Mouse (Mus musculus): Measurements from ENCODE around the gene Igf2bp3. TPM values are rescaled to one million over a fixed set of nuclear protein-coding genes. Genes with fewer than 3 reads are reported as not detected.

The Igf2bp3 gene
- total RNA-seq, 1 experiment from 2014 or later = 0.18 TPM

DNA sequence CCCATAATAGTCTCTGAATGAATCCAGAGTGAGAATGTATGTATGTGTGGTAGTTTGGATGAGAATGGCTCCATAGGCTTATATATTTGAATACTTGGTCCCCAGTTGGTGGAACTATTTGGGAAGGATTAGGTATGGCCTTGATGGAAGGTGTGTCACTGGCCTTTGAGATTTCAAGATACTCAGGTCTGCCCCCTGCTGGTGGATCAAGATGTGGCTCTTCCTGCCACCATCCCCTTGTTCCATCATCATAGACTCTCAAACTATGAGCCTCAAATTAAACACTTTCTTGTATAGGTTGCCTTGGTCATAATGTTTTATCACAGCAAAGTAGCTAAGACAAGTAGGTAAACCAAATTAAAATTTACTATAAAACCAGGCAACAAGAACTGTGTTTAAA, 25.4 kb downstream of the Igf2bp3 start:
- no peak for ATAC-seq (replicated peaks; ENCODE audit: low read depth, poor library complexity, severe bottlenecking)

DNA sequence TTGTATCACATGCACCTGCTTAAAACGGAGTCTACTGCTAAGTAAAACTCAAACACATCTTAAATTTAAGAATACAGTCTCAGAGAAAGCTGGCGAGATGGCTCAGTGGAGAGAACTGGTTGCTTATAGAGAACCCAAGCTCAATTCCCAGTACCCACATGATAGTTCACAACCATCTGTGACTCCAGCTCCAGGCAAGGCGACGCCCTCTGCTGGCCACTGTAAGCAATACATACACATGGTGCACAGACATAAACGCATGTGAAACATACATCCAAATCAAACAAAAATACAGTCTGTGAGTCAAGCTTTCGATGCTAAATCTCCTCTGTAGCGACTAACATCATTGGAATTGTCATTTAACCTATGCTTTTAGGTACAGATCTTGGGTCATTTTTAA, 27.5 kb downstream of the Igf2bp3 start:
- no peak for ATAC-seq (replicated peaks; ENCODE audit: low read depth, poor library complexity, severe bottlenecking)

DNA sequence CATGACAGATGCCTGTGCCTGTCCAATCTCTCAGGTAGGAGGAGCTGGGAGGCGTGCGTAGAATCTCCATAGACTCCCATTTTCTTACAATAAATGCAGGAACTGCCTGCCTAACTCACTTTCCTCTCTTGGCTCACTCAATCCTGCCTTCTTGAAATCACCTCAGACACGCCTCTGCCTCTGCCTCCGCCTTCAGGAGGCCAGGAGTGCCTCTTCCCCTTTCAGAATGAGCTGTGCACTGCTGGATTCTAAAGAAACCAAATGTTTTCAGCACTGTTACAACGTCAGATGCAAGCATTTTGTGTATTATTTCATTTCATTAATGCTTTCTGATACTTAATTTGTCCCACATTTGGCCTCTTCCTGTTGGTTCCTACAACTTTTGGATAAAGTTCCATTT, 38.7 kb downstream of the Igf2bp3 start:
- ATAC-seq (replicated peaks; ENCODE audit: low read depth, poor library complexity, severe bottlenecking) = peak; percentile 77

DNA sequence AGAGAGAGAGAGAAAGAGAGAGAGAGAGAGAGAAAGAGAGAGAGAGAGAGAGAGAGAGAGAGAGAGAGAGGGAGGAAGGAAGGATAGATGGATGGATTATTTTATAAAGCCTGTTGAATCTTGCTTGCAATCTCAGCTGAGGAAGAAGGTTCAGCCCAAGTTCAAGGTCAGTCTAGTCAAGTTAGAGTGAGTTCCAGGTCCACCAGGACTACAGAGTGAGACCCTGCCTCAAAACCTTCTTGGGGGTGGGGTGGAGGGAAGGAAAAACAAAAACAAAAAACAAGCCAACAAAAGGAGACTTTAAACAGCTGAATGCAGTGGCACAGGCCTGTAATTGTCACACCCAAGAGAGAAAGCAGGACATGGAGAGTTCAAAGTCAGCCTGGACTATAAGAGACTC, 40.1 kb downstream of the Igf2bp3 start:
- ATAC-seq (replicated peaks; ENCODE audit: low read depth, poor library complexity, severe bottlenecking) = no peak

DNA sequence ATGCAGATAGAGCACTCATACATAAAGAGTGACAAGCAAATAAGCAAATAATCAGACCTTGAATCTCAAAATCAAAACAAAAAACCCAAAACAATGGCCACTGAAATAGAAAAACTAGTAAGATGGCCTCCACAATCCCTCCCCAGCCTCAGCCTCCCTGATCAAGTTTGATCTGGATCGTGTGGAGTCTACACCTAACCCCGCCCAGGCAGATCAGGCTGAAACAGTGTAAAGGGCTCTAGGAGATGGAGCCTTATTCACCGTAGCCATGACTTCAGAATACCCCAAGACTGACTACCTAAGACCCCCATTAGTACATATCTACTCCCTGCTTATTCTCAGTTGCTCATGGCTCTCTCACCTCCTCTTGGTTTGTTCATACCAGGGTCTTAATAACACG, 41.1 kb downstream of the Igf2bp3 start:
- ATAC-seq (replicated peaks; ENCODE audit: low read depth, poor library complexity, severe bottlenecking) = no peak

DNA sequence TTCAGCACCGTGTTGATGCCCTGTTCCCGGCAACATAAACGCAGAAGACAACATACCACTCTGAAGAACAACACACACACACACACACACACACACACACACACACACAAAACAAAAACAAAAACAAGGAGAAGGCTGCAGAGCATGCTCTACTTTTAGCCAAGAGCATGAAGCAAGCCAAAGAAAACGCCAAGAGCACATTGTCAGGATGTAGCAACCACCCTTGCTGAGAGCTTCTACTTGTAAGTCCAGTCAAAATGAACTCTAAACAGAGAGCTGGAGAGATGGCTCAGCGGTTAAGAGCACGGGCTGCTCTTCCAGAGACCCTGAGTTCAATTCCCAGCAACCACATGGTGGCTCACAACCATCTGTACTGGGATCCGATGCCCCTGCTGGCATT, 41.5 kb downstream of the Igf2bp3 start:
- ATAC-seq (replicated peaks; ENCODE audit: low read depth, poor library complexity, severe bottlenecking) = no peak

DNA sequence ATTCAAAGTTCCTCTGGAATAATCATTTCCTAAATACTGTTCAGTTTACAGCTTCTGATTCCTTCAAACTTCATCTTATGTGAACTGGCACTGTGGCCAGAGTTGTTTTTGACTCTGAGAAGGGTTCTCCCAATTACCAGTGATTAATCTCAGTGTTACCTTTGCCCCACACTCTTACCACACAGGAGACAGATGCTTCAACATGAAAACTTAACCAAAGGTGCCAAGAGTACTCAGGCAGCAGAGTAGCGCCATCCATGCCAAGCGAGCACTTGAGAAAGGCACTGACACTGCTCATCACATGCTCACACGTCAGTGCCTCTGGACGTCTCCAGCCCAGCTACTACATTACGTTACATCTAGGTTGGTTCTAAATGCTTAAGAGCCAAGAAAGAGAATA, 43.5 kb downstream of the Igf2bp3 start:
- no peak for ATAC-seq (replicated peaks; ENCODE audit: low read depth, poor library complexity, severe bottlenecking)

DNA sequence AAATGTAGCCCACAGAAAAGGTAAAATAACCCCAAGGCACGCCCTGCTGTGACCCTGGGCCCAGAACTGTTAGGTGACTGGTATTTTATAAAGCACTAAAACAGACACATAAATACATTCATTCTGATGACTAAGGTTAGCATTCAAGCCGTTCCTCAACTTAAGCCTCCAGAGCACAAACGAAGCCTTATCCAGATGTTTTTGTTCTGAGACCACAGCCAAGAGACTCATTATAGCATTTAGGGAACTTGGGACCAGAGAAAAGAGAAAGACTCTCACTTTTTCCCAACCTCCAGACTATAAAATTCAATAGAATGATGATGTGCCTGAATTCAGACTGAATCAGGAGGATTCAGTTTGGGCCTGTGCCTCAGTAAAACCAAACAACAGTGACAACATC, 46.1 kb downstream of the Igf2bp3 start:
- no peak for ATAC-seq (replicated peaks; ENCODE audit: low read depth, poor library complexity, severe bottlenecking)

DNA sequence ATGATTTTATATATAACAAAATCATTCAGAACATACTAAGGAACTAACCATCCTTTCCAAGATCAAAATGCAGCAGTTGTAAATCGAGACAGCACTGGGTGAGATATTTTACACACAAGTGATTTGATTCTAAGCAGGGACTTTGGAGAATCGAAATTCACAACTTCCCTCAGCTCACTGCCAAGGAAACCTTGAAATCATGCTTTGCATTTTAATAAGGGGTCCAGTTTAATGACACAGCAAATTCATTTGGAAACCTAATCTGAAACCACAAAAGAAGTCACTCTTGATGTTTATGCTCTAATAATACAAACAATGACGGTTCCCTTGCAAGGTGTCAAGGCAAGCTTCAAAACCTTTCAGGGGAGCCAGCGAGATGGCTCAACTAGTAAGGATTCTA, 47.4 kb downstream of the Igf2bp3 start:
- ATAC-seq (replicated peaks; ENCODE audit: low read depth, poor library complexity, severe bottlenecking) = no peak

DNA sequence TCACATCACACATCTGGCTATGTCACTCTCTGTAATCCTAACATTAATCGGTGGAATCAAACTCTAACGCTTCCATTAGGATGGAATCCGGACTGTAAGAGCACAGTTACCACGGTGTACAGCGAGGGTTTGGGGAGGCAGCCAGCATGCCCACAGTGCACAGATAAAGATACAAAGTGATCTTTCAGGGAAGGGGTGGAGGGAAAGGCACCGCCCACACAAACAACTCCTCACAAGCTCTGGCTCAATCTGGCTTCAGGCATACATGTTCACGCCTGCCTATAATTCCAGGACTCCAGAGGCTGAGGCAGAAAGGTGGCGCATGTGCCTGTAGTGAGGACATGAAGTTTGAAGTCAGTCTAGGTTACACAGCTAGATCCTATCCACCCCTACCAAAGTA, 48.4 kb downstream of the Igf2bp3 start:
- no peak for ATAC-seq (replicated peaks; ENCODE audit: low read depth, poor library complexity, severe bottlenecking)

DNA sequence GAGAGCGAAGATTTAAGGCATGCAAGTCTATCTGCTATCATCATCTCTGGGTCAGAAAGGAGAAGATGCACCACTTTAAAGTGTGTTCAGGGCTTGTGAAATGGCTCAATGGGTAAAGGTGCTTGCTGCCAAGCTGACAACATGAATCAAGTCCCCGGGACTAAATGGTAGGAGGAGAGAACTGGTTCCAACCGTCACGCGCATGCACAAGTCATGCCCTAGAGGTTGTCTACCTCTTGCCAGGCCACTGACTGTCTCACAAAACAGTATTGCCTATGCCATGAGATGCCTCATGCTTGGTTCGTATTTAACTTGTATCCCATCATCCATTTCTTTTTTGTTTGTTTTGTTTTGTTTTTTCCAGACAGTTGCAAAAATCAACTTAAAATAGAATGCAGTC, 48.9 kb downstream of the Igf2bp3 start:
- ATAC-seq (replicated peaks; ENCODE audit: low read depth, poor library complexity, severe bottlenecking) = no peak

DNA sequence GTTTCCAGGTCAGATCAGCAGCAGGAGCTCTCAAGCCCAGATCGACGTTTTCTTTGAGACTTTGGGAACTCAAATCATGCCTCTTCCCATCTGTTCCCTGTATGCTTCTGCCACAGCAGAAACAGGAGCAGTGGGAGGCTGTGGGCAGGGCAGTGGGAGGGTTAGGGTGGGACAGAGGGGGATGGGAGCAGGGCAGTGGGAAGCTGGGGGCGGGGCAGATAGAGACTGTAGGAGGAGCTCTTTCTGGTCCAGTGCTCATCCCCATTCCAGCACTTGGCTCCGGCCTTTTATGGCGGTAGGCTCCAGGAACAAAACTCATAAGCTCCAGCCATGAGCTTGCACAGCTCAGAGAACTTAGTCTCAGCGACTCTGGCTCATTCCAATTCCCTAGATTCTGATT, 49.7 kb downstream of the Igf2bp3 start:
- ATAC-seq (replicated peaks; ENCODE audit: low read depth, poor library complexity, severe bottlenecking) = no peak

DNA sequence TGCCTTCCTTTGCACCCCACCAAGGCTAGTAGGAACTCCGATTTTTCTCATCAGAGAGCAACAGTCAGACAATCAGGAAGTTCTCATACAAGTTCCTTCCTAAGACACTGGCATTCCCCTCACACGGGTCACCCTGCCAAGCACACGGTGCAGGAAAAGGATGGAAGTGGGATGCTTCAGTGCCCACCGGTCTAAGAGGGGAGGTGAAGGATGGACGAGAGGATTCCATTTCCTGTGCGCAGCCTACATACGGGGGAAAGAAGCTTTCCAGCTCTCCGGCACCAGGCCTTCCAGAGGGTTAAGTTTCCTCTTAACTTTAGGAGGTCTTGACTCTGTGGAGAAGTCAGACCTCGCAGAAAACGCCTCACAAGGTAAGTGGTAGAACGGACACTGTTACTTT, 50.1 kb downstream of the Igf2bp3 start:
- no peak for ATAC-seq (replicated peaks; ENCODE audit: low read depth, poor library complexity, severe bottlenecking)

DNA sequence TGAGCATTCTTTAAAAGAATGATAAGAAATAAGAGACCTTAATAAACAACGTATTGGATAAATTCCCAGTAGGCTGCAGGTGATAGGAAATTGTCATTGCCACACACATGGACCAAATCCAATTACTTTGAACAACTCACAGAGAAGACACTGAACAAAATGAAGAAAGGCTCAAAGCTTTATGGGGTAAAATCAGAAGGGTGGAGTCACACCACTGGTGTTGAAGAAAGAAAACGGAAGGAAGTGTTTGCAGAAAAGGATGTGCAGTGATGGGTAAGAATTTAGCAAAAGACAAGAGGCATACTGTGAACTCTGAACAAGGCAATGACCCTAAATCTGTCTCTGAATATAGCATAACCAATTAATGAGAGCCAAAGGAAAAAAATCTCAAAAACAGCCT, 54.8 kb downstream of the Igf2bp3 start:
- no peak for ATAC-seq (replicated peaks; ENCODE audit: low read depth, poor library complexity, severe bottlenecking)

DNA sequence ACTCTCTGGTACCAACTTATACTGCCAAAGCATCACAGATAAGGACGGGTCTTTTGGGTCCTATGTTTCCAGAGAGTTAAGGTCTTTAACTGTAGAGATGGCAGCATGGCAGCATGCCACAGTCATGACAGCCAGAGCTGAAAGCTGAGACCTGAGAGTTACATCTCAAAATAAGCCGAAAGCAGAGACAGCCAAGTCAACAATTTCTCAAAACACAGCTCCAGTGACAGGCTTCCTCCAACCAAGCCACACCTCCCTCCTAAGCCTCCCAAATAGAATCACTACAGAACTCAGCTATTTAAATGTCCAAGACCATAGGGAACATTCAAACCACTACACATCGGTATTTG, 58.0 kb downstream of the Igf2bp3 start:
- no peak for ATAC-seq (replicated peaks; ENCODE audit: low read depth, poor library complexity, severe bottlenecking)

DNA sequence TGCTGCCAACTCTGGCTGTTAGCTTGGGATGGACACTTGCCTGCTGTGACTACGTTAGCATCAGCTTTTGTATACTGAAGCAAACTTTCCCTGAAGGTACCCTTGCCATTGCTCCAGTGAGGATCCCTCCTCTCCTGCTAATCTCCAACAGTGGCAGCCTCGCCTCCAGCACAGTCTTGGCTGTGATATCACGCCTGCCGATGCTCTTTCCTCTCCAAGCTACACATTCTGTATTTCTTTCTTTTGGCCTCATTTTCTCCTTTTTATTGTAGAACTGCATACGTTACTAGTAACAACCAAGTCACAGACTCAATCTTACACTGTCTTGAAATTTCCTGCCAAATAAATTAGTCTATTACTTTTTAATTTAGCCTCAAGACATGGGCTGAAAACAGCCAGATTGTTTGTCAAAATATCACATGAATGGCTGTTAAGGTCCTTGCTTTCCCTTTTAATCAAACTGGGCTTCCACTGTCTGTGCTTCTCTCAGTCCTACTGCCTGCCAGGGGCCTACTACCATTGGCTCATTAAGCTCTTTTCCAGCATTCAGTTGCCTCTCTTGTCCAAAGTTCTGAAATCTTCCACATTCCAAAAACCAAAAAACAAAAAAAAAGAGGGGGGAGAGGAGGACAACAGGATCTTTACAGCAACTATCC, 58.5 kb downstream of the Igf2bp3 start:
- ATAC-seq (replicated peaks; ENCODE audit: low read depth, poor library complexity, severe bottlenecking) = no peak

DNA sequence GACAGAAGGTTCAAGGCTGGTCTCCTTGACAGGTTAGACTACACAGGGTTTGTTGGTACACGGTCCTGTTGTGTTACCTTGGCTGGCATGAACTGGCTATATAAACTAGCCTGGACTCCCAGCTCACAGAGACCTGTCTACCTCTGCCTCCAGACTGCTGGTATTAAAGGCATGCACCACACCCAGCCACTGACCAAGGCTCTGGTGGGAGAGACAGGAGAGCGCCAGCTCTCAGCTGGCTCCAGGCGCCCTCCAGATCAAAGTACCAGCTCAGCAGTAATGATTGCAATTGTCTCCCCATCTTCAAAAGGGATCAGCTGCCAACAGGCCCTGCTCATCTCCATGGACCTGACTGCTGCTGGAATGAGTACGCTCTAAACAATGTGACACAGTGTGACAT, 63.3 kb downstream of the Igf2bp3 start:
- no peak for ATAC-seq (replicated peaks; ENCODE audit: low read depth, poor library complexity, severe bottlenecking)

DNA sequence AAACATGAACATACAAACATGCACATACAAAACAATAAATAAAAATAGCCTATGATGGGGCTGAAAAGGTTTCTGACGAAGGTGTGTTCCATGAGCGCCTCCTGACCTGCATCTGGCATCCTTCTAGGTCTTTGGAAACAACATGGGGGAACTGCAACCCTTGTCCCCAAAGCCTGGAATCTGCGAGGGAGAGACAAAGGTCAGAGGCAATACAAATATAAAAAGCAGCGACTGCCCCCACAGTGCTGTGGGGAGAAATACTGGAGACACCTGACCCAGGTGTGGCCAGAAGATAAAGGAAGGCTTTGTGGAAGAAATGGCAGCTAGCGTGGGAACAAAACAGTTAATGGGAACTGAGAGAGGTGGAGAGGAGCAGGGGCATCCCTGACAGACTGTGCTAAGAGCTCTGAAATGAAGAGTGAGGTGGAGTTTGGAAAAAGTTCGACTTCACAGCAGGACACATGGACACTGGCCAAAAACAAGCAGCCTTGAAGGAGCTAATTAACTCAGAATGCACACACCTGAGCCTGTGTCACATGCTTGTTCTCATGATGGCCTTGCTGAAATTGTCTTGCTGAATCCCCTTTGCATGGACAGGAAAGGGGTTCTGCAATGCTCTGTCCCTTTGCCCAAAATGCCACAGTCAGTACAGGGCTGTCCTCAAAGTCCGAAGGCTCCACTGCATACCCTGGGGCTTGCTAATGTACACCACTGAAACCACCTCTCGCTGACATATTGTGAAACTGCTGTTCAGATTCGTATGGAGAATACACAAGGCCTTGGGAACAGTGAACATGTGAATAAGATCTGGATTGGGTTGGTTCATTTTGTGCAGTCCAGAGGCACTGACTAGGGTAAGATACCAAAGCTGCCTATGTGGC, 64.2 kb downstream of the Igf2bp3 start:
- ATAC-seq (replicated peaks; ENCODE audit: low read depth, poor library complexity, severe bottlenecking) = no peak

DNA sequence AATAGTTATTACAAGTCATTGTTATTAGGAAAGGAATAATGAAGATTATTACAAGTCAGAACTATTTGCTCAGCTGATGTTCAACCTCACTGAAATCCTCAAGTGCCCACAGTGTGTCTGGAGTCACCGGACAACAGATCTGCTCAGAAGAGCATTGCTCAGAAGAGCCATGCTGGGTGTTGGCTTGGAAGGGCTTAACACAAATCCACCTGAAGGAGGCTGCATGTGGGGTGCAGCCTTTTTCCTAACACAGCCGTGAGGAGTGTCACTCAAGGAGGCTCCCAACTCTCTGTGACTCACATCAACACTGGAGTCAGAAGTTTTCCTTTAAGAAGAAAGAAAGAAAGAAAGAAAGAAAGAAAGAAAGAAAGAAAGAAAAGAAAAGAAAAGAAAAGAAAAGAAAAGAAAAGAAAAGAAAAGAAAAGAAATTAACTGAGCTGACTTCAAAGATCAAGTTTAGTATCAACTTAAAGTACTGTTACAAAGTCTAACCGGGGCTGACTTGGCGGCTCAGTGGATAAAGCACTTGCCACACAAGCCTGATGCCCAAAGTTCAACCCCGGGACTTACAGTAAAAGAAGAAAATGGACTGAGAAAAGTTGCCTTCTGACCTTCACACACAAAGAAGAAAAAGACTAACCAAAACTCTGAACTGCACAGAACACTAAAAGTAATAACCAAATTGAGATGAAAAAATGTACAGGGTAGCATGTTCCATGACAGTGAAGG, 65.4 kb downstream of the Igf2bp3 start:
- no peak for ATAC-seq (replicated peaks; ENCODE audit: low read depth, poor library complexity, severe bottlenecking)

DNA sequence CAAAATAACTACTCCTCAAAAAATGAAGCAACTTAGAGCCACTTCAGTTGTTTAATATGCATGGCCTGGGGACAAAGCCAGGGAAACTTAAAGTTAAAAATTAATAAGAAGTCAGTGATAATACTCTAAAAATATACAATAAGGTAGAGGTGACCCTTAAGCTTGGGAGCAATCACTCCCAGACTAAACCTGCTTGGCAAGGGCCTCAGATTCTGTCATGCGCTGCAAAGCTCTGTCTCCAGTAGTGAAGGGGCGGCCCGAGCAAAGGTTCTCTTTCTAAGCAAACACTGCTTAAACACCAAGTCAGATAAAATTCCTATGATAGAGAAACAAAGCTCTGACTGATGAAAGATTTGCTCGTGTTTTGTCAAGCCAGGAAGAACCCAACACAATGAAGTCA, 66.0 kb downstream of the Igf2bp3 start:
- ATAC-seq (replicated peaks; ENCODE audit: low read depth, poor library complexity, severe bottlenecking) = no peak

DNA sequence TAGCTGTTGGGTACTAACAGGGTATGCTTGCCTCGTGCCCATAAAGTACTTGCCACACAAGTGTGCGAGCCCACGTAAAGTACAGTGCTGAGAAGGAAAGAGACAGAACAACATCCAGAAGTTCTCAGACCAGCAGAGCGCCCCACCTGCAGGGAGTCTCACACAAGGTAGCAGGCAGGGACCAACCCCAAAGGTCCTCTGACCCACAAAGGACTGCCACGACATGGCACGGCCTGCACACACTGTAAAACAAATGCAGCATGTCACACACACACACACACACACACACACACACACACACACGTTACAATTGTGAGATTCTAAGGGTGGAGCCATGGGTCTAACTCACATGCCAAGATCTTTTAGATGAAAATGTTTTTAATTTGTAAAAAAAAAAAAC, 66.4 kb downstream of the Igf2bp3 start:
- ATAC-seq (replicated peaks; ENCODE audit: low read depth, poor library complexity, severe bottlenecking) = no peak
